Mouse (Mus musculus) stomach, embryonic 15.5 days (tissue): Measurements from ENCODE around the gene Hist2h3b. TPM values are rescaled to one million over a fixed set of nuclear protein-coding genes. Genes with fewer than 3 reads are reported as not detected.
A peak's percentile ranks its signal among the peaks of the same experiment; 100 is the strongest.
"Not testable (repeated sequence)": the region's sequence is repeated elsewhere in the genome, so short reads cannot be mapped to it uniquely, and the experiment has no call there.

Source experiments
- ATAC-seq: fragments of 200-750 bp; cut with Nextera tagmentation; 2 replicates; pipeline ENCODE4 v1.8.0; 2017; ENCODE audit warnings: low read depth, moderate number of reproducible peaks, moderate TSS enrichment; ENCODE audit not compliant: insufficient read depth, low FRiP score
- H3K27ac ChIP-seq: fragments of 300-500 bp; sonication (generic); 2 replicates; pipeline ENCODE4 v1.5.1; 2015; ENCODE audit warnings: mild to moderate bottlenecking, inconsistent platforms
- H3K27me3 ChIP-seq: fragments of 300-500 bp; sonication (generic); replicated peaks from 2 replicates; pipeline ENCODE4 v1.6.1; 2015; ENCODE audit warnings: inconsistent platforms
- H3K36me3 ChIP-seq: fragments of 300-500 bp; sonication (generic); 2 replicates; pipeline ENCODE4 v1.6.1; 2015; ENCODE audit warnings: inconsistent platforms
- H3K4me1 ChIP-seq: fragments of 300-500 bp; sonication (generic); 2 replicates; pipeline ENCODE4 v1.6.1; 2015; ENCODE audit warnings: inconsistent platforms
- H3K4me2 ChIP-seq: fragments of 300-500 bp; sonication (generic); 2 replicates; pipeline ENCODE4 v1.6.1; 2015; ENCODE audit warnings: mild to moderate bottlenecking, inconsistent platforms
- H3K4me3 ChIP-seq: fragments of 300-500 bp; sonication (generic); replicated peaks from 2 replicates; pipeline ENCODE4 v1.5.1; 2015; ENCODE audit warnings: inconsistent platforms
- H3K9ac ChIP-seq: fragments of 300-500 bp; sonication (generic); 2 replicates; pipeline ENCODE4 v1.6.1; 2015; ENCODE audit warnings: inconsistent platforms
- H3K9me3 ChIP-seq: fragments of 300-500 bp; sonication (generic); 2 replicates; pipeline ENCODE4 v1.6.1; 2016; ENCODE audit warnings: inconsistent platforms
- WGBS: fragments of 180-500 bp; shearing (Covaris S2); methylation state at CpG from one replicate; pipeline ENCODE4 v1.1.7; 2015; 5-methylcytosine and 5-hydroxymethylcytosine counted together
- polyA plus RNA-seq: library from polyadenylated mRNA; unstranded; fragments of >200 nt; fragmentation: Nextera tagmentation; extraction: Ambion mirVana; gene quantifications from 2 replicates; pipeline ENCODE4 v1.2.1, GENCODE M21; 2015

Hist2h3b gene
- polyA plus RNA-seq, 1 experiment from 2014 or later = 69.4 TPM

- H3K4me3 ChIP-seq = peak overlapping the region; percentile 52; the same call in 1 of the 2 replicates
- H3K9me3 ChIP-seq = no peaks in the 10 kb centered on the region
Measured at GRCm38 (mm10) chr3:96243921-96244572, 24.4 kb upstream of the Hist2h3b start.

GRCm38 (mm10) chr3:96245003-96245886, 23.2 kb upstream of the Hist2h3b start, which contains the start of gene Hist2h2aa1:
Gene Hist2h2aa1 (plus strand): TSS chr3:96245497.
- peak within 1 kb of the TSS; percentile 57 for H3K4me2 ChIP-seq
- H3K27me3 ChIP-seq, H3K36me3 ChIP-seq, H3K9ac ChIP-seq, H3K9me3 ChIP-seq: not testable (repeated sequence)
- 0% methylated on average over 35 of the region's 88 CpGs for WGBS
- peaks cover 17% of the 10 kb centered on the region; the same call in 1 of the 2 replicates for H3K4me1 ChIP-seq
- peak within 1 kb of the TSS; percentile 99 for H3K27ac ChIP-seq
- H3K4me3 ChIP-seq = peak within 1 kb of the TSS; percentile 52
- ATAC-seq = peak; percentile 87

More at GRCm38 (mm10) chr3:96243921-96244572, 24.4 kb upstream of the Hist2h3b start:
- Histone ChIP-seq H3K9ac (no peak overlapping the region; the same call in 1 of the 2 replicates), H3K36me3 (no peaks in the 10 kb centered on the region), H3K4me2 (peak overlapping the region; percentile 57), H3K27me3 (no peaks in the 10 kb centered on the region), H3K4me1 (peaks cover 17% of the 10 kb centered on the region; the same call in 1 of the 2 replicates), H3K27ac (peak overlapping the region; percentile 99)
- WGBS = 73% methylated on average over 7 of the region's 7 CpGs
- ATAC-seq = no peak

GRCm38 (mm10) chr3:96246018-96246417, 22.4 kb upstream of the Hist2h3b start:
- H3K9me3 ChIP-seq, ATAC-seq, H3K36me3 ChIP-seq, H3K27me3 ChIP-seq, H3K9ac ChIP-seq, H3K4me2 ChIP-seq: not testable (repeated sequence)
- peaks cover 20% of the 10 kb centered on the region; the same call in 1 of the 2 replicates for H3K4me1 ChIP-seq
- 0% methylated on average over 12 of the region's 21 CpGs for WGBS
- peak overlapping the region; percentile 73; the same call in 1 of the 2 replicates for H3K27ac ChIP-seq
- peak overlapping the region; percentile 35; the same call in 1 of the 2 replicates for H3K4me3 ChIP-seq

GRCm38 (mm10) chr3:96246427-96246856, 22.0 kb upstream of the Hist2h3b start, which contains the start of gene Hist2h3c1:
Gene Hist2h3c1 (plus strand): TSS chr3:96246685.
- Histone ChIP-seq H3K4me2 (peak within 1 kb of the TSS; percentile 51), H3K4me1 (peaks cover 22% of the 10 kb centered on the region; the same call in 1 of the 2 replicates), H3K27ac (peak within 1 kb of the TSS; percentile 73; the same call in 1 of the 2 replicates), H3K9ac (peak within 1 kb of the TSS; percentile 39; the same call in 1 of the 2 replicates), H3K4me3 (peak within 1 kb of the TSS; percentile 44)
- ATAC-seq = peak; percentile 91
- H3K36me3 ChIP-seq, H3K27me3 ChIP-seq, H3K9me3 ChIP-seq: not testable (repeated sequence)
- WGBS = no CpG with 5 or more reads among the region's 47 CpGs

- WGBS = 3% methylated on average over 11 of the region's 11 CpGs
- Histone ChIP-seq H3K4me2 (peak overlapping the region; percentile 51), H3K36me3 (no peaks in the 10 kb centered on the region), H3K27me3 (no peaks in the 10 kb centered on the region), H3K9me3 (no peaks in the 10 kb centered on the region), H3K9ac (peak overlapping the region; percentile 39; the same call in 1 of the 2 replicates), H3K27ac (peak overlapping the region; percentile 72; the same call in 1 of the 2 replicates), H3K4me1 (peaks cover 22% of the 10 kb centered on the region; the same call in 1 of the 2 replicates), H3K4me3 (peak overlapping the region; percentile 44)
- no peak for ATAC-seq
Measured at GRCm38 (mm10) chr3:96247356-96248140, 20.9 kb upstream of the Hist2h3b start.

- WGBS = 34% methylated on average over 6 of the region's 6 CpGs
Measured at GRCm38 (mm10) chr3:96248141-96249033, 20.1 kb upstream of the Hist2h3b start.

GRCm38 (mm10) chr3:96249034-96249345, 19.5 kb upstream of the Hist2h3b start:
- Histone ChIP-seq H3K27me3 (no peaks in the 10 kb centered on the region), H3K4me1 (peaks cover 14% of the 10 kb centered on the region; the same call in 1 of the 2 replicates), H3K4me3 (no peak overlapping the region; the same call in 1 of the 2 replicates), H3K9ac (no peak overlapping the region), H3K36me3 (no peaks in the 10 kb centered on the region), H3K27ac (no peak overlapping the region), H3K9me3 (no peaks in the 10 kb centered on the region), H3K4me2 (peak overlapping the region; percentile 51; the same call in 1 of the 2 replicates)
- no peak for ATAC-seq
- WGBS = 38% methylated on average over 4 of the region's 4 CpGs

More at GRCm38 (mm10) chr3:96248141-96249033, 20.1 kb upstream of the Hist2h3b start:
- H3K9ac ChIP-seq = no peak overlapping the region; the same call in 1 of the 2 replicates
- H3K4me2 ChIP-seq = peak overlapping the region; percentile 51
- ATAC-seq = no peak
- H3K4me1 ChIP-seq = peaks cover 18% of the 10 kb centered on the region; the same call in 1 of the 2 replicates
- H3K9me3 ChIP-seq = no peaks in the 10 kb centered on the region
- H3K36me3 ChIP-seq = no peaks in the 10 kb centered on the region
- H3K27ac ChIP-seq = peak overlapping the region; percentile 5; the same call in 1 of the 2 replicates
- peak overlapping the region; percentile 44 for H3K4me3 ChIP-seq
- H3K27me3 ChIP-seq = no peaks in the 10 kb centered on the region

GRCm38 (mm10) chr3:96250890-96251289, 17.6 kb upstream of the Hist2h3b start:
- no peaks in the 10 kb centered on the region for H3K36me3 ChIP-seq
- 68% methylated on average over 3 of the region's 3 CpGs for WGBS
- H3K27ac ChIP-seq = no peak overlapping the region
- no peak for ATAC-seq
- H3K4me3 ChIP-seq = no peak overlapping the region
- peaks cover 9% of the 10 kb centered on the region; the same call in 1 of the 2 replicates for H3K4me1 ChIP-seq
- H3K4me2 ChIP-seq = no peak overlapping the region
- H3K9ac ChIP-seq = no peak overlapping the region
- H3K27me3 ChIP-seq = no peaks in the 10 kb centered on the region
- H3K9me3 ChIP-seq = no peaks in the 10 kb centered on the region

- H3K4me3 ChIP-seq = no peak overlapping the region
- ATAC-seq = no peak
- H3K27me3 ChIP-seq = no peaks in the 10 kb centered on the region
- no peak overlapping the region for H3K4me2 ChIP-seq
- no peaks in the 10 kb centered on the region for H3K36me3 ChIP-seq
- H3K4me1 ChIP-seq = peaks cover 14% of the 10 kb centered on the region; the same call in 1 of the 2 replicates
- H3K9me3 ChIP-seq = no peaks in the 10 kb centered on the region
- H3K27ac ChIP-seq = no peak overlapping the region
- H3K9ac ChIP-seq = no peak overlapping the region
- 88% methylated on average over 3 of the region's 3 CpGs for WGBS
Measured at GRCm38 (mm10) chr3:96251787-96252186, 16.7 kb upstream of the Hist2h3b start.

GRCm38 (mm10) chr3:96254683-96255355, 13.6 kb upstream of the Hist2h3b start:
- Histone ChIP-seq H3K4me3 (no peak overlapping the region), H3K36me3 (no peaks in the 10 kb centered on the region), H3K9me3 (no peaks in the 10 kb centered on the region), H3K4me1 (peaks cover 10% of the 10 kb centered on the region; the same call in 1 of the 2 replicates), H3K4me2 (no peak overlapping the region), H3K27me3 (no peaks in the 10 kb centered on the region), H3K9ac (no peak overlapping the region), H3K27ac (no peak overlapping the region)
- WGBS = 36% methylated on average over 10 of the region's 10 CpGs
- peak; percentile 71; the same call in 1 of the 2 replicates for ATAC-seq
